In genomic region chr4:138356141-138356540, GRCm38 (mm10) we compare ENCODE assay signal across 1 mouse cellular context.
TF ChIP-seq lines count a peak whose summit lies in the region.

No protein-coding gene starts in this region.

TF ChIP-seq in MEL, 35 proteins besides CTCF, POLR2A, EP300 and RAD21 (continued from another document):
- TF ChIP-seq NRF1 (IDR thresholded peaks at IDR 0.05; ENCODE audit: insufficient read depth, low read depth, low read length, poor library complexity, severe bottlenecking) (no peak), TCF12 (IDR thresholded peaks at IDR 0.05; ENCODE audit: low read depth, low read length) (0 out of 2 replicates have a peak, but pooled peaks have one; percentile 20), CHD1 (IDR thresholded peaks at IDR 0.05; ENCODE audit: low read depth, low read length) (no peak), TAL1 (IDR thresholded peaks at IDR 0.05; ENCODE audit: low read length) (peak; percentile 45), MAFK (IDR thresholded peaks at IDR 0.05; ENCODE audit: borderline replicate concordance, low read depth, low read length) (no peak), SMC3 (IDR thresholded peaks at IDR 0.05; ENCODE audit: low read depth, low read length) (no peak), BHLHE40 (IDR thresholded peaks at IDR 0.05; ENCODE audit: borderline replicate concordance, low read depth, low read length) (no peak), UBTF (IDR thresholded peaks at IDR 0.05; ENCODE audit: borderline replicate concordance, insufficient read depth, low read depth, low read length) (no peak), RCOR1 (IDR thresholded peaks at IDR 0.05; ENCODE audit: low read depth, low read length) (0 out of 2 replicates have a peak, but pooled peaks have one; percentile 22), ZMIZ1 (IDR thresholded peaks at IDR 0.05; ENCODE audit: low read depth, low read length) (no peak), MYB (IDR thresholded peaks at IDR 0.05; ENCODE audit: low read depth, low read length) (no peak), ZKSCAN1 (IDR thresholded peaks at IDR 0.05; ENCODE audit: low read depth, low read length) (no peak)
